Mouse (Mus musculus) heart, postnatal 0 days (tissue): ENCODE measurements around the gene Gm9376.

Source experiments
- CTCF ChIP-seq: IDR thresholded peaks from 2 replicates; pipeline ENCODE4 v1.5.1; 2016; ENCODE audit warnings: antibody characterized with exemption, control low read depth, low read depth
- EP300 ChIP-seq: IDR thresholded peaks from 2 replicates; pipeline ENCODE4 v1.6.1; 2016; ENCODE audit warnings: antibody characterized with exemption, low read depth

DNA sequence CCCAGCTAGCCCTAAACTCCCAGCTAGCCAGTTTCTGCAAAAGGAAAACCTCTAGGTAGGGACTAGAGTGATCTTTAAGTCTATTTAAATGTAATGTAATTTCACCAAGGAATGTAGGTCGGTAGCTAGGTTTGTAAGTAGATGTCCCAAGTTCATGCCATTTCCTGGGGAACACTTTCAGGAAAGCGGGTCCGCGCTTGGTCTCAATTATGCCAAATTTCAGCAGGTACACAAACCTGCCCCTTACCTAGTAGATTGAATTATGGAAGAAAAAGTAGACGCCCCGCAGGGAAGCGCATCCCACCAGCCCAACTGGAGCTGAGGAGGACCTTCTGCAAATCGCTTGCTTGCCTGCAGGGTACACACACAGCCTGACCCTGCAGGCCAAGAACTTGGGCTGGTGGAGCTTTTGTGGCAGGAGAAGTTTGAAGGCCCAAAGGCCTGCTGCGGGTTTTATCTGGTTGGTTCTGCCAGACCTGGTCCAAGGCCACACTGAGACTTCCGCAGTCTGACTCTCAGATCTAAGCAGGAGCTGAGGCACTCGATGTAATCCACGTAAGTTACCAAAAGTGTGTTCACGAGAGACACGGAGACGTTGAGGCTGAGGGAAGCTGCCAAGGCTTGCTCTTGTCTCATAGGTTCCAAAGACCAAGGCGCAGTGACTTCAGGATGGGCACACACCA lies 41.6 kb upstream of the Gm9376 start:
- TF ChIP-seq CTCF: no peak
- no peak for TF ChIP-seq EP300
